In genomic region chr4:48760625-48761024, GRCm38 (mm10) we compare ENCODE assay signal across 25 mouse cellular contexts.
"Had no signal": no experiment of that assay in that cellular context is flagged by ENCODE, and none has a peak within 500 bp of the region (broad histone marks: within the 10 kb centered on the region; RNA-seq: fewer than 3 reads in every experiment).

No protein-coding gene starts in this region.

- DNase-seq: gastrocnemius, adult 2 months; gastrocnemius, postnatal 10 days; gastrocnemius, postnatal 25 days; heart, adult 2 months; heart, postnatal 10 days; heart, postnatal 4 days; kidney, adult 18-20 months; kidney, adult 8-10 months; kidney, postnatal 14 days; kidney, postnatal 36 days; liver; liver, embryonic 13.5 days had no signal

- H3K4me3 ChIP-seq: gastrocnemius, adult 2 months; heart, adult 2 months; heart, embryonic 10.5 days; heart, embryonic 12.5 days; hindbrain, embryonic 10.5 days; hindbrain, embryonic 12.5 days; intestine, embryonic 15.5 days; left cerebral cortex, adult 2 months; limb, embryonic 10.5 days; limb, embryonic 12.5 days; liver, embryonic 13.5 days had no signal

- ATAC-seq: hindbrain, embryonic 16.5 days; inflammation-experienced regulatory T-cells, adult 6 months; intestine, embryonic 15.5 days; intestine, postnatal 0 days had no signal

- H3K27ac ChIP-seq: gastrocnemius, adult 2 months; heart, adult 2 months; heart, embryonic 10.5 days; hindbrain, embryonic 10.5 days; hindbrain, embryonic 12.5 days; hindbrain, embryonic 14.5 days; intestine, embryonic 15.5 days; kidney, postnatal 0 days; left cerebral cortex, adult 2 months; limb, embryonic 10.5 days; limb, embryonic 12.5 days; liver, embryonic 13.5 days had no signal
